Mouse (Mus musculus) mesoderm, embryonic 11.5 days (tissue): ENCODE data around the gene Kcna3.

Experiments used
- DNase-seq: peaks from one replicate; pipeline ENCODE4 v3.0.0-alpha.2; 2012; ENCODE audit warnings: low read depth, low spot score

The Kcna3 gene

DNA sequence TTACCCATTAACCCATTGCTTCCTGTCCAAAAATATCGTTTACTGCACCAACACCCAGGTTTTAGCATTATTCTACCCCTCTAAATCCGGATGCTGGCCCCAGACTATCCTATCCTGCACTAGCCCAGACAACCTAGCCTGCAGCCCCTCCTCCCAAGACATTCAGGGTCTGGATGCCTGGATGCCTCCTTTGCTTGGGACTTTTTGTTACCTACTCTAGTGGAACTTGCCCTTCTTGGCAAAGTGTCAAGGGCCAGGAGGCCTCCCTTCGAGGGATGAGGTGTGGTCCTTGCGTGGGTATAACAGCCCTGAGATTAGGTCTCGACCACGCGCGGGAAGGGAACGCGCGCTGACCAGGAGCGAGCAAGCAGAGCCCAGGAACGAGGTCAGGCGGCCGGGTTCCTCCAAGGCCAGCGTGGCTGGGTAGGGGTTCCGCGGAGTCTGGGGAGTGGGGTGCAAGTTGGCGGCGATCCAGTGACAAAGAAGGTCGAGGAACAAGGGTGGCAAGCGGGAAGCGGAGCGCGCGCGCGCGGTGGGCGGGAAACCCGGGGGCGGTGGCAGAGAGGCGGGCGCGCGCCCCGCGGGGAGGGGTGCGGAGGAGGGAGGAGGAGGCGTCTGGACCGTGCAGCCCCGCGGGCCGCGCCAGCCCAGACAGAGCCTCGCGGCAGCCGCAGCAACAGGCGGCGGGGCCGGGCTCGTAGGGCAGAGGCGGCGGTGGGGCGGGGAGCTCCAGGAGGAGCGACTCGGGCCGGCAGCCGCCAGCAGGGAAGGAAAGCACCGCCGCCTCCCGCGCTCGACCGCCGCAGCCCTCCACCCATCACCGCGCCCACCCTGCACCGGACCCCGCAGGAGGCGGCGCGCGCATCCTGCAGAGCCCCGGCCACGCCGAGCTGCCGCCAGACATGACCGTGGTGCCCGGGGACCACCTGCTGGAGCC, at the start of gene Kcna3:
Gene Kcna3, plus strand, starts transcription at position 649 of the 937 bp plus-strand sequence.
- DNase-seq, result peak; percentile 84

DNA sequence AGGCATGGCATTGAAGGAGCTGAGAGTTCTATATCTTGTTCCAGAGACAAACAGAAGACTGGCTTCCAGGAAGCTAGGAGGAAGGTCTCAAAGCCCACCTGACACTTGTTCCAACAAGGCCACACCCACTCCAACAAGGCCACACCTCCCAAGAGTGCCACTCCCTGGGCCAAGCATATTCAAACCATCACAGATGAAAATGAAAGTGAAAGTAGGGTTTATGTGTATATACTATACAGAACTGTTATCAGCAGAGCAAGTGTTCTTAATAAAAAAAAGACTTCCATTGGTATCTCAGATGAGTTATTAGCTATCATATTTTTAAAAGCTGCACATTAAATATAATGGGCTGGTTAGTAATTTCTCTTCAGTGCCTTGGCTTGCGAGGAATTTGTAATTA, 44.6 kb upstream of the Kcna3 start:
- DNase-seq, result no peak

DNA sequence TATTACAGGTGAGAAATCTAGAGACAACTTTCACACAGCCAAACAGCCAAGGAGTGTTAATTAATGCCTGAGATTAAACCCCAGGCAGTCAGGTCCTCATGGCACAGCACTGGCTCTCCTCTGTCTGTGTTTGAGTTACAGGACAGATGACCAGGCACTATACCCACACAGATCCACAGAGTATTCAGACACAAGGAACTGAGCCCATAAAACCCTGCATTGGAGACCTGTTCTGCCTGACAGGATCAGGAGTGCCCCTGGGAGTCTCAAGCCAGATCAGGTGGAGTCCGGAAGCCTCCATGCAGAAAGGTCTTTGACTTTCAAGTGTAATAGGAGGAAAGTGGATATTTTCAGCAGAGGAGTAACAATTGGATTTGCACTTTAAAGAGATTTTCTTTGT, 40.6 kb upstream of the Kcna3 start:
- DNase-seq, result no peak

DNA sequence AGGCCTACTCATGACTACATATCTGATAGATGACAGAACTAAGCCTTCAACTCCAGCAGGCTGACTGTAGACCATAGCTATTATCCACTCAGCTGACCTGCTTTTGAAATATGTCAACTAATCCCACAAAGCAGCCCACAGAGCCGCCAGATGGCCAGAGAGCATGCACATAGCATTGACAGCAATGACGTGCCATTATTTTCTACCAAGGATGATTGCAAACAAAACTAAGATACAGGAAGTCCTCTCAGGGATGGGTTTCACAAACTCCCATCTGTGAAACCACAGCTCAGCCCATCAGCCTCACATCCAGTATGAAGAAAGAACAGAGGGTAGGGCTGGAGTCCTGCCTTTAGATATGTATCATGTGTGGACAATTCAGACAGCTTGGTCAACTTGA, 39.8 kb upstream of the Kcna3 start:
- no peak for DNase-seq

DNA sequence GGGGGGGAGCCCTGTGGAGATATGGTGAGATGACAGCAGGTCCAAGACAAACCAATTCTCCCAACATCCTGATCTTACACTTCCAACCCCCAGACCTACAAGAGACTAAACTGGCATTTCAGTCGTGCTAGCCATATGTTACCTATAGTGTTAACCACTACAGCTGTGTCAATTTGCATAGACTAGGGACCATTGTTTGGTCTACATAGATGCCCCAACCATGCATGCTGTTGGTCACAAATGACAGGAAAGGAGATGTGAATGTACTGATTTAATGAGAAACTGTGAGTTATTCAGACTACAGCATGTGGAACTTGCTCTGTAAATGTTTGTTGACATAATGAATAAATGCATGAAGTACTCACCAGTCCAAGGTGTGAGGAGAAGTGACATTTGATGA, 37.6 kb upstream of the Kcna3 start:
- DNase-seq, result no peak

DNA sequence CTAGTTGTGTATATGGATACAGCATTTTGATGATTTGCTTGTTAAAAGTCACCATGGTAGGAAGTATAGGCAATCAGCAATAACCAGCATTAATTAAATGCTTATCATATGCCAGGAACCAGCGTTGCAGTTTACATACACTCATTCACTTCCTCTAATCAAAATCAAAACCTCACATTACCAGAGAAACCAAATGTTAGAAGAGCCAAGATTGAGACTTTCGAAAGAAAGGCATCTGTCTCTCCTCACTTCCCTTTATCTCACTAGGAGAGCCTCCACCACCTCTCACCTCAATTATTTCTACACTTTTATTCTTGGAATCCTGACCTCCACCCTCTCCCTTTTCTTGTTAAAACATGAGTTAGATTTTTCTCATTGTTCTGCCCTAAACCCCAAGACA, 35.8 kb upstream of the Kcna3 start:
- DNase-seq, result no peak

DNA sequence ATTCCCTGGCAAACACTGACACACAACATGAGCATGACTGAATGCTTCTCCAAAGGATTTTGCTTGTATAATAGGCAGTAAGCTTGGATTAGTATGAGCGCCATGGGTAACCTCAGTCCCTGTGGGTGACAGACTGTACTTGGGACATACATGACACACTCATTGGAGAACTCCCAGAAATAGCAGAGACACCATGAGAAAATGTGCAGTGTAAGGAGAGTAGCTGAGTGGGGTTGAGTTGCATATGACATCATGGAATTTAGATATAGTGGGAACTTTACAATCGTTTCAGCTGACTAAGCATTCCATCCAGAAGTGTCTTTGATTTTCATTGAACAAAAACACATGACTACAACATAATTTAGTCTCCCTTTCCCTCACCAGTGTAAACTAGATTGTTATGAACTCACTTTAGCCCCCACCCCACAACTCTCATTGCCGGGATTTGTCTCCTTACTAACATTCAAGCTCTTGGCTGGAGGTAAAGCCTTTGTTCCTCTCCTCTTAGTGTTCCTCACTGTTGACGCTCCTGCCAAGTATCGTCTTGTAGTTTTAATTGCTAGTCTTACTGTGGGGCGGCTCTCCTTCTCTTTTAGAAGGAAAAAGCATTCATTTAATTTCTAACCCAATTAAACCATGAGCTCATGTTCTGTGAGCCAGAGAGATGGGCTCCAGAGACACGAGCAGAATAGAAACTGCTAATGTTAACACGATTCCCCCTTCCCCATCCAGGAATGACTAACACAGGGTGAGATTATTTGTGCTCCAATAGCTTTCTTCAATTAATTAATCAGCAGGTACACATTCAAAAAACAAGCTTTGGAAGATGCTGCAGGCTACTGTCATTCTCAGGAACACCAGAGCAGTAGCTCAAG, 33.5 kb upstream of the Kcna3 start:
- DNase-seq, result no peak

DNA sequence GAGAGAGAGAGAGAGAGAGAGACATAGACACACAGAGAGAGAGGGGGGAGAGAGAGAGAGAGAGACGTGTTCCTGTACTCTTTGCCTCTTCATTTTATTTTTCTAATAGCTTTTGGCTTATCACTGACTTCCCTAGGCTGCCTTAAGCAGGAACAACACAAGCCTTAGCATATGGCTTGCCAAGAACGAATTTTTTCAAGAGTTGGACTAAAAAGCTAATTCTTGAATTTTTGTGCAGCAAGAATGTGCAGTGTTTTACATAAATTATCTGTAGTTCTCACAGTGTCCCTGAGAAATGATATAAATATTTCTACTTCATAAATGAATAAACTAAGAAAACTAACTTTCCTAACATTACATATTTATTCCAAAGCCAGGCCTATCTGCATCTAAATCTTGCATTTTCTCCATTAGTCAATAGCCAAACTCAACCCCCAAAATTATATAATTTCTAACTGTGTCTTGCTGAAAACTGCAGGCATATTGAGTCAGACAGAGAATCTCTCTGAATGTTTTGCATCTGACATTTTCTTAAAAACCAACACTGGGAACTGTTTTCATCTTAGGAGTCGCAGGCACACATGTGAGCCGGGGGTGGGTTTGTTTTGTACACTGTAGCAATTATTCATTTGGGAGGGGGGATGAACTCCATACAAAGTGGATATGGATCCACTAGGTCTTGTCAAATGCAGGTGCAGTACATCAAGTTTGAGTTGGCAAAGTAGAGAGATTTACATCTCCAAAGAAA, 26.5 kb upstream of the Kcna3 start:
- DNase-seq, result no peak

DNA sequence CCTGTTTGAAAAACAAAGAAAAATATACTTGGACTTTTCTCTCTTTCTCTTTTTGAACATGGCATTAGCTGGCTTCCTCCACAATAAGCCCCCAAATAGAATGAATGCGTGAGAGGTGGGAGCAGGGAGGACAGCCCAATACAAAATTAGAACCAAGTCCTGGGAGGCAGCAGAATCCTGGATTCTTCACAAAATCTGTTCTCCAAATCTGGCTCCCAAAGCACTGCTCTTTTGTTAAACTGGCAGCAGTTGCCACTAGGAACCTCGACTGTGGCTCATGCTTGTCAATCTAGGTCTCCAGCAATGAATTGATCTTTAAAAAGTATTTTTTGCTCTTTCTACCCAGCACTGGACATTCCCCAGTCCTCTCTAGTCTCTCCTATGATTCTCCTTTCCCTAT, 17.7 kb upstream of the Kcna3 start:
- DNase-seq, result no peak

DNA sequence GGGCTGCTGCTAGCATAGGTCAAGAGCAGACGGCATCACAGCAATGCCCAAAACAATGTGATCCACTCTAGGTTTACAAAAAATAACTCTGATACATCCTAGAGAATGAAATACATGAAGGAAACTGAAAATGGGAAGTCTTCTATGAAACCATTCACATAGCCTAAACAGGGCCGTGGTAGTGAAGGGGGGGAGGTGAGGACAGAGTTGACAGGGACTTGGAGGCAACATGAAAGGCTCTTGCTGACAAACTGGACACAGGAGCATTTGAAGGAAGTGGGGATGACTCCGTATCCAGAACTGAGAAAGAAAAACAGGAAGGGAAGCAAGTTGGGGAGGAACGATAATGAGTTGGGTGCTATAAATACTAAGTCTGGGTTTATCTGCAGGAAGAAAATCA, 4.4 kb upstream of the Kcna3 start:
- DNase-seq, result no peak

DNA sequence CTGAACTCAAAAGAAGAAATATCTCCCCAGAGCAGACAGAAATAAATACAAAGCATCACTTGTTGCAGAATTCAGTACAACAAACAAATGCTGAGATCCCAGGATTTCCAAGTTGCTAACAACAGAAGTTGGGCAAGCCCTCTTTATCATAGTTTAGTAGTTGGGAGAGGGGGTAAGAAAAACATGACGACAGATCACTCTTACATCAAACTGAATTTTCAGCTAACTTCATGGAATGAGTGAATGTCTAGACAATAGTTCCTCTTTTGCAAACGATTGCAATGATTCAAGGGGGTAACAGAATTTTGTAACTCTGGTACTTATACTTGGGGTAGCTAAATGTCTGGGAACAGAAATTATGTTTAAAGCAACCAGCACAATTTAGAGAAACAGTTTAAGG, 1.2 kb upstream of the Kcna3 start:
- DNase-seq, result no peak

DNA sequence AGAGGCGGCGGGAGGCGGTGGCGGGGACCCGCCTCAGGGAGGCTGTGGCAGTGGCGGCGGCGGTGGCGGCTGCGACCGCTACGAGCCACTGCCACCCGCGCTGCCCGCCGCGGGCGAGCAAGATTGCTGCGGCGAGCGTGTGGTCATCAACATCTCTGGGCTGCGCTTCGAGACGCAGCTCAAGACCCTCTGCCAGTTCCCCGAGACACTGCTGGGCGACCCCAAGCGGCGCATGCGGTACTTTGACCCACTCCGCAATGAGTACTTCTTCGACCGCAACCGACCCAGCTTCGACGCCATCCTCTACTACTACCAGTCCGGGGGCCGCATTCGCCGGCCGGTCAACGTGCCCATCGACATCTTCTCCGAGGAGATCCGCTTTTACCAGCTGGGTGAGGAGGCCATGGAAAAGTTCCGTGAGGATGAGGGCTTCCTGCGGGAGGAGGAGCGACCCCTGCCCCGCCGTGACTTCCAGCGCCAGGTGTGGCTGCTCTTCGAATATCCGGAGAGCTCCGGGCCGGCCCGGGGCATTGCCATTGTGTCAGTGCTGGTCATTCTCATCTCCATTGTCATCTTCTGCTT, 580 bp downstream of the Kcna3 start:
- DNase-seq, result peak; percentile 53

DNA sequence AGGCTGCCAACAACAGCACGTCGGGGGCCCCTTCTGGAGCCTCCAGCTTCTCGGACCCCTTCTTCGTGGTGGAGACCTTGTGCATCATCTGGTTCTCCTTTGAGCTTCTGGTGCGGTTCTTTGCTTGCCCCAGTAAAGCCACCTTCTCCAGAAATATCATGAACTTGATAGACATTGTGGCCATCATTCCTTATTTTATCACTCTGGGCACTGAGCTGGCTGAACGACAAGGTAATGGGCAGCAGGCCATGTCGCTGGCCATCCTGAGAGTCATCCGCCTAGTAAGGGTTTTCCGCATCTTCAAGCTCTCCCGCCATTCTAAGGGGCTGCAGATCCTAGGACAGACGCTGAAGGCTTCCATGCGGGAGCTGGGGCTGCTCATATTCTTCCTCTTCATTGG, 1.1 kb downstream of the Kcna3 start:
- no peak for DNase-seq

DNA sequence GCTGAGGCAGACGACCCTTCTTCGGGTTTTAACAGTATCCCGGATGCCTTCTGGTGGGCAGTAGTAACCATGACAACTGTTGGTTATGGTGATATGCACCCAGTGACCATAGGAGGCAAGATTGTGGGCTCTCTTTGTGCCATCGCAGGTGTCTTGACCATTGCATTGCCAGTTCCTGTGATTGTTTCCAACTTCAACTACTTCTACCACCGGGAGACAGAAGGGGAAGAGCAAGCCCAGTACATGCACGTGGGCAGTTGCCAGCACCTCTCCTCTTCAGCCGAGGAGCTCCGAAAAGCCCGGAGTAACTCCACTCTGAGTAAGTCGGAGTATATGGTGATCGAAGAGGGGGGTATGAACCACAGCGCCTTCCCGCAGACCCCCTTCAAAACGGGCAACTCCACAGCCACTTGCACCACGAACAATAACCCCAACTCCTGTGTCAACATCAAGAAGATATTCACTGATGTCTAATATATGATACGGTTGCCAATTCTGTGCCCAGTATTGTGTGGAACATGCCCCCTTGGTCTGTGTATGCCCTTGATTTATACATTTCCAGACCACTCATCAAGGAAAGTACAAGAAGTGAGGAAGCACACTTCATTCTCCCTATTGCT, 1.7 kb downstream of the Kcna3 start:
- DNase-seq, result no peak

DNA sequence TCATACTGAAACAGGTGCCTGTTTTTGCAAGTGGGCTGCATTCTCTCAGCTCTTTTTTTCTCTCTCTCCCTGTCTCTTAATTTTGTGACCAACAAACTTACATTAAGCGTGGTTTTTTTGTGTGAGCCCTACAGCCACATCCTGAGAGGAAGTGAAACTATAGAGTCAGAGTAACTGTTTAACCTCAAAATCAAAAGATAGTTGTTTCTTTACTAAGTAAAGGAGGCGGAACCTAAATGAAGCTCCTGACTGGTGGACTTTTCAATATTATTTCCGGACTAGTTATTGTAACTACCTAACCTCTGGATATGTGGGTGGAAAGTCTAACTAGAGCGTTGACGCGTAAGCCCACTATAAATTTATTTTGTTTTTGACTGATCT, 2.2 kb downstream of the Kcna3 start:
- DNase-seq, result no peak

DNA sequence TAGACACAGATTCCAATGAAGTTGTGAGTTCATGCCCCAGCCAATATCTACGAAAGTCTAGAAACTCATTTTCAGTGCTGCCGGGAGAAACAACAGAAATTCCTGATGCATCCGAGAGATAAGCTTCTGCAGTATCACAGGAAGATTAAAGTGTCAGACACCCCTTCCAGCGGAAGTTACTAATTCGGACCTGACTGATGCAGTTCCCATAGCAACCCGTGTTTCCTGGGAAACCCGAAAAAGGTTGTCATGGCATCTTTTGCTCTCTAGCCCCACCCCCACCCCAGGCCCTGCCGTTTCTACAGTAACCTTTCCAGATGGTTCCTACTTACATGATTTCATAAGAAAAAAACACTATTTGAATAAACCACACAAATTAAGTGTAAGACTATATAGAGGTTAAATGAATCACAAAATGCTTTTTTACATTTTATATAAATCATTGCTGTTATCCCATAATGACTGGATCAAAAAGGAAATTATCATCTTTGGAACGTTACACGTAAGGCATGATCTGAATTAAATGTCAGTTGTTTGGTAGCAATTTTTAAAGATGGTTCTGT, 2.8 kb downstream of the Kcna3 start:
- peak; percentile 66 for DNase-seq

DNA sequence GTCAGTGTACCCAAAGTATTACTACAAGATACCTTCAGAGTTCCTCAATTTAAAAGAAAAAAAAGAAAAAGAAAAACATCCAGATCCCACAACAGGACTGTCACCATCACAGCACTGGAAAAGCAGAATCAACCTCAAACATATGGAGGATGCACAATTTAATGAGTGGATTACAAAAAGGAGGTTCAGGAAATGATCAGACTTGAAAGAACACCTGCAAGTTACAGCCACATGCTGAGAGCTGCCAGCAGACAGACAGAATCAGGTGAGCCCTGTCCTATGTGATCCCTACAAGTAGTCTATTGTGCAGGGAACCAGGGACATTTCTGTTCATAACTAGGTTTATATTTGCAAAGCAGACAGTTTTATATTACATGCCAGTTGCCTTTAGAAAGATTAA, 3.3 kb downstream of the Kcna3 start:
- DNase-seq, result no peak

DNA sequence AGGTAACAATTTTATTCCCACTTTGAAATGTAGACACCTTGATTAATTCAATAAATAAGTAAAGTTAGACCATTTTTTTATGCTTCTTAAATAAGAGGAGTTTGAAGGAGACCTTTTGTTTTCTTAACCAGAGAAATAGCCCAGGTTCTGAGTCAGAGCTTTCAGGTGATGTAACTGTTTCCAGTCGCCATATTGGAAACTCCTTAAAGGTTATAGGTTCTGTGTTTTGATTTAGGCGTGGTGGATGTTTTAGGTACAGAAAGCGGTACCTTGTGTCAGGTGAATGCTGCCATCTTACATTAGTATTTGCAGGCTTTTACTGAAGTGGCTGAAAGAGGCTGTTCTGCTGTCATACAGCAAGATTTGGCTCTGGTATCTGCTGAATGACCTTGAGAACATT, 4.4 kb downstream of the Kcna3 start:
- no peak for DNase-seq

DNA sequence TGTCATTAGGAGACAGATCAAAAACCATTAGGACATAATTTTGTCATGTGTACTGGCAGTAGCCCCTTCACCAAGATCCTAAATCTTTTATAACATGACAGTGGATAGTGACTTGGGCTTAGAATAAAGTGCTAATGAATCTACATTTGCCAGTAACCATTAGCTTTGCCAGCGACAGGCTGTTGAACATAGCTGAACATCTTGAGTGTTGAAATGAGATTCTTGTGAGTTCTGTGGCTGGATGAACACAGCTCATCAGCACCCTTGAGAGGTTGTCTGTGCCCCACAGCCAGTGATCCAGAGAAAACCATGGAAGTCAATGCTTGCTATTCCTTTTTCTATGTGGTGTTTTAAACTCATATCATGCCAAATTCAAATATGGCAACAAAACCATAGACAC, 5.7 kb downstream of the Kcna3 start:
- no peak for DNase-seq

DNA sequence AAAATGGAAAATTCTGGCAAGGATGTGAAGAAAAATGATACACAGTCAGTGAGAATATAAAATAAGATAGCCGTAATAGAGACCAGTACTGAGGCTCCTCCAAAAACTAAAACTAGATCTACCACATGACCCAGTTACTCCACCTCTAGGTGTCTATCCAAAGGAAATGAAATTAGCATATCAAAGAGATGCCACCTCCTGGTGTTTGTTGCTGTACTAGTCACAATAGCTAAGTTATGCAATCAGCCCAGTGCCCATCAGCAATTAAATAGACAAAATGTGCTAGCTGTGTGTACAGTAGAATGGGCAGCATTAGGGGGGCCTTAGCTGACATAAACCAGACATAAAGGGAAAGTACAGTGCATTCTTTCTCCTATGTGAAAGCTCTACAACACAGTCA, 25.5 kb downstream of the Kcna3 start:
- no peak for DNase-seq

DNA sequence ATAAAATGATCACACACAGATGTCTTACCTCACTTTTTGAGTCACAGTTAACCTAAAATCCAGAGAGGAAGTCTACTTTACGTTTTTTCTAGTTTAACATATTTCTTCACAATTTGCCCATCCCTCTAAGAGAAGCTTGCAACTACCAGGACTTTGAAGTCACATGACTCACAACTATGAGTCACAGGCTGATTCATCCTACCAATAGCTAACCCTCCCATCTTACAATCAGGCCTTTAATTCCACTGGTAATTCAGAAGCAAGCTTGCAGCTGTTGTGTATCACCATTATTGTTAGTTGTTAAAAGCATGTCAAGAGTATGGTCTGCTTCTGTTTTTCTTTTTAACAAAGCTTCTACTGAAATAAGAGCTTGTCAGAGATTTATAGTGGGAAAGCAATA, 26.8 kb downstream of the Kcna3 start:
- no peak for DNase-seq
